Mouse (Mus musculus): ENCODE measurements at regions not wholly inside any gene's neighbourhood (a gene's known extent, or its start where the extent isn't known, plus 50 kb on each side); places are given as distances from the start of the nearest gene placed in this dataset.

DNA sequence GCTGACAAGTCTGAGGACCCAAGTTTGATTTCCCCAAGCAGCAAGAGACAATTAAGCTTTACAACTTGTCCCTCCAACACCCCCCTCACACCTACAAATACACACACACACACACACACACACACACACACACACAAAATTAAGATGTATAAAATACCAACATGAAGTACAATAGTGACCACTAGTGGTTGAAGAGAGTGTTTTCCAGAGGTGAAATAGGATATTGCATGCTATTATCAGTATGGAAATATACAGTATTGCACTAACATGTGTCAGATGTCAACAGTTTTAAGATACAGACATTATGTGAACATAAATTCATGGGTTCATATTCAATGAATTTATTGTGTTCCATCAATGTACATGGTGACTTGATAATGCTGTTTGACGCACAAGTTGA lies 685.7 kb upstream of the Cdh6 start:
- peak; percentile 16 to 24 for DNase-seq

- no peak for DNase-seq
These were observed 680.8 kb upstream of the Cdh6 start for GRCm38 (mm10) chr15:13854095-13854836.
